Mouse (Mus musculus) forebrain, embryonic 14.5 days (tissue): ENCODE results near the gene Gm13941. TPM values are rescaled to one million over a fixed set of nuclear protein-coding genes. Genes with fewer than 3 reads are reported as not detected.

Source experiments
- ATAC-seq: fragments of 200-750 bp; cut with Nextera tagmentation; 2 replicates; pipeline ENCODE4 v1.8.0; 2017; ENCODE audit warnings: mild to moderate bottlenecking, moderate library complexity
- DNase-seq: peaks from one replicate; pipeline ENCODE4 v3.0.0-alpha.2; 2015; ENCODE audit warnings: low spot score
- H3K27ac ChIP-seq: fragments of 300-500 bp; sonication (generic); 2 replicates; pipeline ENCODE4 v1.5.1; 2014; ENCODE audit warnings: low read depth, mild to moderate bottlenecking, control low read depth, low read length, moderate library complexity
- H3K27me3 ChIP-seq: fragments of 300-500 bp; sonication (generic); replicated peaks from 2 replicates; pipeline ENCODE4 v1.6.1; 2014; ENCODE audit warnings: low read length, control low read depth, mixed read lengths; ENCODE audit not compliant: control insufficient read depth, insufficient read depth
- H3K36me3 ChIP-seq: fragments of 300-500 bp; sonication (generic); 2 replicates; pipeline ENCODE4 v1.6.1; 2014; ENCODE audit warnings: low read length, control low read depth; ENCODE audit not compliant: control insufficient read depth, insufficient read depth
- H3K4me1 ChIP-seq: fragments of 300-500 bp; sonication (generic); 2 replicates; pipeline ENCODE4 v1.6.1; 2014; ENCODE audit warnings: antibody characterized with exemption, low read length, control low read depth; ENCODE audit not compliant: control insufficient read depth, insufficient read depth
- H3K4me2 ChIP-seq: fragments of 300-500 bp; sonication (generic); 2 replicates; pipeline ENCODE4 v1.6.1; 2014; ENCODE audit warnings: mild to moderate bottlenecking, control low read depth, low read length
- H3K4me3 ChIP-seq: fragments of 300-500 bp; sonication (generic); 2 replicates; pipeline ENCODE4 v1.5.1; 2014; ENCODE audit warnings: low read depth, low read length, control low read depth
- H3K9ac ChIP-seq: fragments of 300-500 bp; sonication (generic); 2 replicates; pipeline ENCODE4 v1.6.1; 2014; ENCODE audit warnings: mild to moderate bottlenecking, low read length, control low read depth, moderate library complexity
- H3K9me3 ChIP-seq: fragments of 300-500 bp; sonication (generic); replicated peaks from 2 replicates; pipeline ENCODE4 v1.6.1; 2016; ENCODE audit warnings: low read length, control low read depth, mixed read lengths; ENCODE audit not compliant: control insufficient read depth
- WGBS: fragments of 180-500 bp; shearing (Covaris S2); extraction: QIAGEN DNeasy Blood & Tissue Kit; methylation state at CpG from one replicate; pipeline ENCODE4 v1.1.7; 2014; 5-methylcytosine and 5-hydroxymethylcytosine counted together
- polyA plus RNA-seq: library from polyadenylated mRNA; unstranded; fragments of >200 nt; fragmentation: Nextera tagmentation; extraction: Ambion mirVana; gene quantifications from 2 replicates; pipeline ENCODE4 v1.2.1, GENCODE M21; 2014

Gene Gm13941
- polyA plus RNA-seq, result not detected in 2 replicates

GRCm38 (mm10) chr2:111105882-111106281 lies at the start of gene Gm13941:
TSS of gene Gm13941 (minus strand) at chr2:111105982.
- H3K9me3 ChIP-seq, result no peaks in the 10 kb centered on the region
- H3K36me3 ChIP-seq, result no peaks in the 10 kb centered on the region
- H3K9ac ChIP-seq, result no peak within 1 kb of the TSS
- H3K4me1 ChIP-seq, result no peaks in the 10 kb centered on the region
- H3K4me2 ChIP-seq, result no peak within 1 kb of the TSS
- no peak for ATAC-seq
- H3K4me3 ChIP-seq, result no peak within 1 kb of the TSS
- H3K27ac ChIP-seq, result no peak within 1 kb of the TSS
- no peak for DNase-seq
- H3K27me3 ChIP-seq, result no peaks in the 10 kb centered on the region

GRCm38 (mm10) chr2:111152836-111153235 lies 47.1 kb upstream of the Gm13941 start, which contains the start of gene Gm15130:
TSS of gene Gm15130 (minus strand) at chr2:111152936.
- no peak within 1 kb of the TSS for H3K4me3 ChIP-seq
- H3K36me3 ChIP-seq, result no peaks in the 10 kb centered on the region
- no peaks in the 10 kb centered on the region for H3K27me3 ChIP-seq
- no peak for DNase-seq
- H3K9ac ChIP-seq, result no peak within 1 kb of the TSS
- 84% methylated on average over 2 of the region's 2 CpGs for WGBS
- H3K4me2 ChIP-seq, result no peak within 1 kb of the TSS
- H3K9me3 ChIP-seq, result no peaks in the 10 kb centered on the region
- ATAC-seq, result no peak
- H3K27ac ChIP-seq, result no peak within 1 kb of the TSS
- H3K4me1 ChIP-seq, result no peaks in the 10 kb centered on the region

GRCm38 (mm10) chr2:111135739-111136138 lies 30.0 kb upstream of the Gm13941 start:
- Histone ChIP-seq H3K9ac (no peak overlapping the region), H3K27me3 (no peaks in the 10 kb centered on the region), H3K36me3 (no peaks in the 10 kb centered on the region), H3K4me3 (no peak overlapping the region), H3K4me1 (no peaks in the 10 kb centered on the region), H3K4me2 (no peak overlapping the region), H3K9me3 (no peaks in the 10 kb centered on the region), H3K27ac (no peak overlapping the region)
- DNase-seq, result no peak
- no peak for ATAC-seq
- 85% methylated on average over 5 of the region's 5 CpGs for whole genome bisulfite sequencing

- H3K4me1 ChIP-seq, result no peaks in the 10 kb centered on the region
- no peaks in the 10 kb centered on the region for H3K27me3 ChIP-seq
- peak; percentile 93 for ATAC-seq
- H3K27ac ChIP-seq, result no peak overlapping the region
- H3K36me3 ChIP-seq, result no peaks in the 10 kb centered on the region
- WGBS, result 100% methylated on average over 1 of the region's 1 CpGs
- no peak overlapping the region for H3K4me3 ChIP-seq
- no peaks in the 10 kb centered on the region for H3K9me3 ChIP-seq
- DNase-seq, result peak; percentile 81
- no peak overlapping the region for H3K4me2 ChIP-seq
- no peak overlapping the region for H3K9ac ChIP-seq
These were observed 47.1 kb downstream of the Gm13941 start for GRCm38 (mm10) chr2:111058586-111059261.

Other genes with a start within 250 kb of the Gm13941 start
- gene Ano3, start 155.1 kb downstream of the Gm13941 start, polyA plus RNA-seq, result 0.48 and 0.78 TPM in 2 replicates
- gene Gm15130, start 47.0 kb upstream of the Gm13941 start, polyA plus RNA-seq, result not detected in 2 replicates
- gene 4930430A15Rik, start 123.6 kb upstream of the Gm13941 start, polyA plus RNA-seq, result not detected in 2 replicates
- gene Olfr1275, start 129.3 kb upstream of the Gm13941 start, polyA plus RNA-seq, result not detected in 2 replicates
- gene Olfr1276, start 148.5 kb upstream of the Gm13941 start, polyA plus RNA-seq, result not detected in 2 replicates
- gene Olfr1277, start 168.1 kb upstream of the Gm13941 start, polyA plus RNA-seq, result not detected in 2 replicates
- gene Olfr1278, start 184.2 kb upstream of the Gm13941 start, polyA plus RNA-seq, result not detected in 2 replicates
- gene Olfr1279, start 194.7 kb upstream of the Gm13941 start, polyA plus RNA-seq, result not detected in 2 replicates
- not detected in 2 replicates for gene Olfr1280, start 208.0 kb upstream of the Gm13941 start, polyA plus RNA-seq
- not detected in 2 replicates for gene Olfr1281, start 220.5 kb upstream of the Gm13941 start, polyA plus RNA-seq
- gene Olfr1282, start 230.1 kb upstream of the Gm13941 start, polyA plus RNA-seq, result not detected in 2 replicates